Mouse (Mus musculus) inflammation-experienced regulatory T-cells, adult 6 months (primary cell): Measurements from ENCODE around the gene Ccdc38. TPM values are rescaled to one million over a fixed set of nuclear protein-coding genes. Genes with fewer than 3 reads are reported as not detected.

Experiments used
- ATAC-seq: one replicate; pipeline ENCODE4 v1.8.0; 2017
- polyA plus RNA-seq, 3 experiments: library from polyadenylated mRNA; unstranded; fragments of 100-300 nt; shearing (Covaris generic); gene quantifications; one replicate each; pipeline ENCODE4 v1.2.1; 2017

The Ccdc38 gene
- 1 to 10 TPM; 3.2 to 6.6 (median 3.3) TPM for polyA plus RNA-seq

GRCm38 (mm10) chr10:93540431-93541210 lies at the start of gene Ccdc38:
Ccdc38 (plus strand) TSS chr10:93540632.
- peak; percentile 30 for ATAC-seq

DNA sequence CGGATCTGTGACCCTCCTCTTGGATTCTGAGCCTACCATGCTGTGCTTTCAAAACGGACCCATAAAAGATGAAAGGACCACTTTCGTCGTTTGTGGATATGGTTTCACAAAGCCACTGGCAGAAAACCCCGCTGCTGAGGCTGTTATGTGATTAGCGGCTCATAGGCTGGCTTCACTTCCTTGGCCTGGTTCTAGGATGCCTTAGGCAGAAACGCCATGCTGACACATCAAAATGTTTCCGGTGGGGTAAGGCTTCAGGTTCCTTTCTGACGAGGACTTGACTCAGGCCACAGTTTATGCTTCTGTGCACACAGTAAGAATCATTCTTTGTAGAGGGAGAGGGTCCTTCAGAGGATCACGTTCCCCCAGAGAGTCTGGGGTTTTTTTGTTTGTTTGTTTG lies 39.6 kb upstream of the Ccdc38 start:
- ATAC-seq: no peak

DNA sequence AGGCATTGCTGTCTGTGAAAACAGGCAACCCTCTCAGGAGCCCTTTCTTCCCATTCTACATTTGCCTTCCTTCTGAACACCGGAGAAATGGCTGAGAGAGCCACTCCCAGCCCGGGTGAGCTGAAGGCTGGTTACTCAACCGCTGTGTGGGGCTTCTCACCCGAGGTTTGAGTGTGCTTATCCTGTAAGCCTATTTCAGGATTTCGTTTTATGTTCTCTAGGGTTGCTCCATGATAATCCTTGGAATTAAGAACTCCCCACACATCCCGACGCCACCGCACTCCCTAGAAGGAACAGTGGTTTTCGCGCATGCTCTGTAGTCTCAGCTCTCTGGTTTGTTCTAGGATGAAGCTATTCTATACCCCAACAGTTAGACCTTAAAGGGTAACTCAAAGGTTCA lies 39.1 kb upstream of the Ccdc38 start:
- no peak for ATAC-seq

- ATAC-seq: no peak
These were observed 32.0 kb upstream of the Ccdc38 start for GRCm38 (mm10) chr10:93508383-93508970.

- no peak for ATAC-seq
These were observed 30.8 kb upstream of the Ccdc38 start for GRCm38 (mm10) chr10:93509532-93510153.

GRCm38 (mm10) chr10:93515419-93515818 lies 25.0 kb upstream of the Ccdc38 start:
- no peak for ATAC-seq

- no peak for ATAC-seq
These were observed 24.5 kb upstream of the Ccdc38 start for GRCm38 (mm10) chr10:93515927-93516326.

- no peak for ATAC-seq
These were observed 22.7 kb upstream of the Ccdc38 start for GRCm38 (mm10) chr10:93517754-93518153.

DNA sequence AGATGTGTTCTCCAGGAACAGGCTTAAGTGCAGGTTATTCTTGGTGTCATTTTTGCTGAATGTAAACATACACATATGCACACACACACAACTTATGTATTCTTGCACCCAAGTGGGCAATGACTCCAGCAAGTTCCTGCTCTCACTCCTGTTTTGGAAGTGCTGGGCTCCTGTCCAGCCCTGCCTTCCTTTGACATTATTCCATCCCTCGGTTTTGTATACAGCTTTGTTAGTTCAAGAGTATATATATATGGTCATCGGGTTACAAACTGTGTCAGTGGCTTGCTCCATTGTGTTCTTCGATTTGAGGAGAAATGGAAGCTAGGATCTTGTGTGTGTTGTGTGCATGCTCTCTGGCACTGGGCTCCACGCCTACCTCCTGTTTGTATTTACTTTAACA lies 22.2 kb upstream of the Ccdc38 start:
- ATAC-seq: no peak

DNA sequence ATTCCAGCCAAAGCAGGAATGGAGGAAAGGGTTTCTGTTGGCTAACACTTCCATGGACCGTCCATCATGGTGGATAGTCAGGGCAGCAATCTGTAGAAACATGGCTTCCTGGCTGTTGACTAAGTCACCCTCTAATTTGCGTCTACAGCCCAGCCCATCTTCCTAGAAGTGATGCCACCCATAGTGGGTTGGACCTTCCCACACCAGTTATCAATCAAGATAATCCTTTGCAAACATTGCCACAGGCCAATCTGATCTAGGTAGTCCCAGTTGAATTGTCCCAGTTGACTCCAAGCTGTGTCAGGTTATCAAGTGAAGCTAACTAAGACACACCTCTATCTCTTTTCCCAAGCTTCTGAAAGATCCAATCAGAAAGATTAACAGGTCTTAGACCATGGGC lies 21.8 kb upstream of the Ccdc38 start:
- no peak for ATAC-seq

DNA sequence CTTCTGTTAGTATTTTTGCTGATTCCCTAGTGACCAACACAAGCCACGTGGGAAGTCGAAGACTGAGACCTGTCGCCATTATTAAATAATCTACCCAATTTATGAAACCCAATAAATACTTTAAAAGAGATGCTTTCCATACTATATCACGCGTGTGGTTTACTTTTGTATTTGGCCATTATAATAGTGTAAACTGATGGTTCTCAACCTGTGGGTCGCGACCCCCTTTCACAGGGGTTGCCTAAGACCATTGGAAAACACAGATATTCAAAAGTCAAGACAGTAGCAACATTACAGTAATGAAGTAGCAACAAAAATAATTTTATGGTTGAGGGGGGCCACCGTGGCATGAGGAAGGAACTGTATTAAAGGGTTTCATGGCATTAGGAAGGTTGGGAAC lies 21.3 kb upstream of the Ccdc38 start:
- no peak for ATAC-seq

- no peak for ATAC-seq
These were observed 20.7 kb upstream of the Ccdc38 start for GRCm38 (mm10) chr10:93519756-93520155.

DNA sequence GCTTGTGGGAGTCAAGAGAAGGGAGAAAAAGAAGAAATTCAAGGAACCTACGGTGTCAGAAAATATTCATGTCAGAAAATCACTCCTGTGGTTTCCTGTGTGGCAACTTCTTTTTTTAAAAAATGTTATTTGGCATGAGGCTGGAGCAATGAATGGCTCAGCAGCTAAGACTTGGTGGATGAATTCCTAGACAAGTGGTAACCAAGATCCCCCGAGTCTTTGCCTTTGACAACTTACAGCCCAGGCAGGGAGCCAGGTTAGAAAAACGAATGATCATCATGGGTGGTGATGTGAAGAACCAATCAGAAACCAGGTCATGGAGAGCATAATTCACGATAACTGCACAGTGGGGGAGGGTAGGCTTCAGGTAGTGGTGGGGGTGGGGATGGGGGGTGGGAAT lies 19.4 kb upstream of the Ccdc38 start:
- ATAC-seq: no peak

DNA sequence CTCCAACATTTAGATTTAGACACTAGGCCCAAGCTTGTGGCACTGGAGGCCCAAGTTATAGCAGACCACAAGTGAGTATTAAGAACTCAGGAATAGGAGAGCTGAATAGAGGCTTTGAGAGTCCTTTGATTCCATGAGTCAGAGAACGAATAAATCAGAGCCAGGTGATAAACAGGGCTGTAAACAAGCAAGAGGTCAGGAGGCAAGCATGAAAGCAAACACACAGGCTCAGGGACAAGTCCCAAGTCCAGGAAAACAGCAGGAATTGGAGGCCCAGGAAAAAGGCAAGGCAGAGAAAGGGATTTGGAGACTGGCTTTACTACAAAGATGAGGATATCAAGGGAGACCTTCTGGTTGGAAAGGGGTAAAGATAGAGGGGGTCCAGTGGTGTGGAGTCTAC lies 15.1 kb upstream of the Ccdc38 start:
- no peak for ATAC-seq

DNA sequence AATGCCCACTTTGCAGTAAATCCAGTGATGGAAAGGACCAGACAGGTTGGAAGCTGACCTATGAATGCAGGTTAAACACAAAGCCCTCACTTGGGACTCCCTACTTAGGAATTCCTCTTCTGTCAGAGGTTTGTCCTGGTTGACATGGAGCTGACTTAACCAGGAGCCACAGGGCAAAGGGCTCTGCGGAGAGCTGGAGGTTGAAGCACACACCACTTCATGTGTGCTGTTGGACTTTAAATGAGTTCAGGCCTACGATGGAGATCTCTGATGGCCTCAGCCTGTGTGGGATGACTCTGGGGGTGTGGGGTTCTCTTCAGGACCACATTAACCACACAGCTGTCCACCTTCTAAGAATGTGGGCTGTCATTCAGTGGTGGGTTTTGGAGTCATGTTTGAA lies 2.1 kb upstream of the Ccdc38 start:
- no peak for ATAC-seq

GRCm38 (mm10) chr10:93538818-93539217 lies 1.6 kb upstream of the Ccdc38 start:
- ATAC-seq: no peak

GRCm38 (mm10) chr10:93539775-93540430 lies 529 bp upstream of the Ccdc38 start, which contains the start of gene Amdhd1:
Amdhd1 (minus strand) TSS chr10:93540033.
- peak; percentile 80 for ATAC-seq

GRCm38 (mm10) chr10:93541585-93541984 lies 1.2 kb downstream of the Ccdc38 start:
- ATAC-seq: peak; percentile 22

DNA sequence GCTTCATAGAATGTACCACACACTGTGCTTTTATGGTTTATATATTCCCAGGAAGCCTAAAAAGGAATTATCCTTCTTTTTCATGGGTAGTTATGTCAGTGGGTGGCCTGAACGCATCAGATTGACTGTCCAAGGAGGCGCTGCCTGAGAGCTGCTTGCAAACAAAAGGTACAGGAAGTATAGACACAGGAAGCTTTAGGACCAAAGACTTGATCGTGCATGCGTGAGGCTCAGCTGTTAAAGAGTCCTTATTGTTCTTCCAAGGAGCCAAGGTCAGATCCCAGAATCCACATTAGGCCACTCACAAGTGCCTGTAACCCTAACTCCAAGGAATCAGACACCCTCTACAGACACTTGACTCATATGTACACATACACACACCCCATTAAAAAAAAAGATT lies 1.9 kb downstream of the Ccdc38 start:
- ATAC-seq: no peak

- no peak for ATAC-seq
These were observed 2.7 kb downstream of the Ccdc38 start for GRCm38 (mm10) chr10:93543176-93543575.

DNA sequence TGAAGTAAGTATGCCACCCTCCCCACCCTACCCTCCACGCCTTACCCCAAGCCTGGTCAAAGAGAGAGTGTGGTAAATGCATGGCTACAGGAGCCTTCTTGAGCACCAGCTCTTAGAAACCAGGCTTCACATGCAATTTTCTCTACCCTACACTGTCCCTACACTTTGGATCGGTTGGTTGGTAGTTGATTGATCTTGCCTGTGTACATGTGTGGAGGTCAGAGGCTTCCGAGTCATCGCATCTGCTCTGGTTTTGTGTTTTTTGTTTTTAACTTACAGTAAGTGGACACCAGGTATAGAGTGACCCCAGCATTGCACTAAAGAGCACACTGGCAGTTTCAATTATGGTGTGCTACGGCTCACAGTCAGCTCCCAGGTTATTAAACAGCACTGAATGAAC lies 3.7 kb downstream of the Ccdc38 start:
- ATAC-seq: no peak

GRCm38 (mm10) chr10:93547741-93548270 lies 7.4 kb downstream of the Ccdc38 start:
- no peak for ATAC-seq

- ATAC-seq: peak; percentile 98
These were observed 8.6 kb downstream of the Ccdc38 start for GRCm38 (mm10) chr10:93548991-93549390.
